Mouse (Mus musculus) thymus, adult 2 months (tissue): ENCODE data around the gene Bace2.

Experiments
- CTCF ChIP-seq: fragments of 200-500 bp; IDR thresholded peaks from 2 replicates; pipeline ENCODE4 v1.5.1; 2012; ENCODE audit warnings: mild to moderate bottlenecking, control low read depth, low read length, moderate library complexity, borderline replicate concordance; ENCODE audit not compliant: control insufficient read depth, poor library complexity, insufficient read depth; ENCODE audit errors: extremely low read depth
- POLR2A ChIP-seq: fragments of 200-500 bp; IDR thresholded peaks from 2 replicates; pipeline ENCODE4 v1.6.1; 2012; ENCODE audit warnings: mild to moderate bottlenecking, low read length, control low read depth, moderate library complexity; ENCODE audit not compliant: control insufficient read depth, poor library complexity, insufficient read depth; ENCODE audit errors: extremely low read depth

DNA sequence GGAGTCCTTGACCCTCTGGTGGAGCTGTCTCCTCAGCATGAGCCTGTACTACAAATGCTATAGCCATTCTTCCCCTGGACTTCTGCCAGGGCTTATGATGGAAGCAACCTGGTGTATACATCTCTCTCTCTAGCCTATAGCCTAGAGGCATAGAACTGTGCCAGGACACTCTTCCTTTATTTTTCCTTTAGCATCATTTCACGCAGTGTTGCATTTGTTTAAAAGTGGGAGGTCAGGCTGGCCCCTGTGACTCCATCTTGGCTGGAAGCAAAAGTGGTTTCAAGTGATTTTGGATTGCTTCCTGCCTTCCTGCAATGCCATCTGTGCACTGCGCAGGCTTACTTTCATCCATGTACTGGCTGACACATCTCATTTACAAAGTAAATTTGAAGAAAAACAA, 77.7 kb downstream of the Bace2 start:
- TF ChIP-seq CTCF (no peak), POLR2A (no peak)
